Mouse (Mus musculus) adrenal gland, adult 8-10 months (tissue): ENCODE data around the gene Rffl. TPM values are rescaled to one million over a fixed set of nuclear protein-coding genes. Genes with fewer than 3 reads are reported as not detected.
A peak's percentile ranks its signal among the peaks of the same experiment; 100 is the strongest.
"Not testable (repeated sequence)": the region's sequence is repeated elsewhere in the genome, so short reads cannot be mapped to it uniquely, and the experiment has no call there.

Source experiments
- DNase-seq: peaks from one replicate; pipeline ENCODE4 v3.0.0; 2022
- total RNA-seq, 4 experiments: library from RNA; stranded (reverse); gene quantifications; 2 replicates each; pipeline ENCODE4 v1.2.4; 2022

Rffl gene
- total RNA-seq, 4 experiments from 2014 or later = 9.0 to 12.4 (median 10.5) TPM

- DNase-seq = peak; percentile 85
Measured at GRCm38 (mm10) chr11:82845415-82846078, 25.5 kb downstream of the Rffl start.

- no peak for DNase-seq
Measured at GRCm38 (mm10) chr11:82844771-82845414, 26.1 kb downstream of the Rffl start.

GRCm38 (mm10) chr11:82838511-82838910, 32.5 kb downstream of the Rffl start:
- DNase-seq = no peak

- no peak for DNase-seq
Measured at GRCm38 (mm10) chr11:82837848-82838247, 33.2 kb downstream of the Rffl start.

GRCm38 (mm10) chr11:82837192-82837591, 33.8 kb downstream of the Rffl start:
- DNase-seq = no peak

GRCm38 (mm10) chr11:82835616-82836432, 35.2 kb downstream of the Rffl start:
- DNase-seq = no peak

- DNase-seq = not testable (repeated sequence)
Measured at GRCm38 (mm10) chr11:82834359-82834758, 36.7 kb downstream of the Rffl start.

- DNase-seq = no peak
Measured at GRCm38 (mm10) chr11:82833929-82834328, 37.1 kb downstream of the Rffl start.

GRCm38 (mm10) chr11:82832402-82832801, 38.6 kb downstream of the Rffl start:
- not testable (repeated sequence) for DNase-seq

GRCm38 (mm10) chr11:82831008-82831893, 39.8 kb downstream of the Rffl start:
- no peak for DNase-seq

- no peak for DNase-seq
Measured at GRCm38 (mm10) chr11:82826818-82827217, 44.2 kb downstream of the Rffl start.

GRCm38 (mm10) chr11:82820788-82821456, 50.1 kb downstream of the Rffl start:
- DNase-seq = no peak

GRCm38 (mm10) chr11:82819350-82819749, 51.7 kb downstream of the Rffl start:
- peak; percentile 17 for DNase-seq

GRCm38 (mm10) chr11:82808485-82808884, 62.5 kb downstream of the Rffl start:
- DNase-seq = no peak

- DNase-seq = no peak
Measured at GRCm38 (mm10) chr11:82807370-82807769, 63.6 kb downstream of the Rffl start.

GRCm38 (mm10) chr11:82806656-82807055, 64.4 kb downstream of the Rffl start:
- no peak for DNase-seq

- DNase-seq = no peak
Measured at GRCm38 (mm10) chr11:82783453-82783852, 87.6 kb downstream of the Rffl start.

- no peak for DNase-seq
Measured at GRCm38 (mm10) chr11:82782197-82782596, 88.8 kb downstream of the Rffl start.

- peak; percentile 90 for DNase-seq
Measured at GRCm38 (mm10) chr11:82780983-82781903, 89.8 kb downstream of the Rffl start, which contains the start of gene Lig3. Lig3 (plus strand) TSS chr11:82781108.

GRCm38 (mm10) chr11:82780134-82780533, 90.9 kb downstream of the Rffl start:
- no peak for DNase-seq
